Mouse (Mus musculus): ENCODE data around the gene Dcbld1.

The Dcbld1 gene

DNA sequence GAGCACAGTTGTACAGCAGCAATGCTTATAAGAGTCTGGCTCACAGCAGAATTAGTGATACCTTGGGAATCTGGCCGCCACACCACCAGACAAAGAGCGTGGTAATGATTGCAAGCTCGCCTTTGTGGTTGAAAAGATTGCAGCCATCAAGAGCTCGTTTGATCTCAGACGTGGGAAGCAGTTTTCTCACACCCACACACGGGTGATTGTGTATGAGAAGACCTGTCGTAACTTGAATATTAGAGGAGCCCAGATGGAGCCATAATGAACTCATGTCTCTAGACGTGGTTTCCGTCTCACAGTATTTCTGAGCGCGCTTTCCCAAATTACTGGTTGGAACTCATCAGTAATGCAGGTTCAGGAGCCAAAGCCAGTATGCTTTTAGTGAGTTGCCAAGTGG lies 20.0 kb downstream of the Dcbld1 start:
- Histone ChIP-seq H3K4me3 (replicated peaks; ENCODE audit: low read length) (no peak overlapping the region), H3K9me3 (ENCODE audit: low read length) (peaks cover 7% of the 10 kb centered on the region), H3K4me1 (replicated peaks; ENCODE audit: low read depth, low read length) (peaks cover 67% of the 10 kb centered on the region), H3K36me3 (ENCODE audit: insufficient read depth, low read length) (peaks cover 11% of the 10 kb centered on the region), H3K27me3 (ENCODE audit: insufficient read depth, low read length) (no peaks in the 10 kb centered on the region)
- no peak for TF ChIP-seq POU5F1 (IDR thresholded peaks at IDR 0.05; ENCODE audit: borderline replicate concordance, low read length)
- no peak for TF ChIP-seq CTCF (conservative IDR thresholded peaks at IDR 0.05; ENCODE audit: low read length)
- TF ChIP-seq NANOG (IDR thresholded peaks at IDR 0.05; ENCODE audit: borderline replicate concordance, low read length), result peak; percentile 52; the same call in 1 of the 2 replicates

DNA sequence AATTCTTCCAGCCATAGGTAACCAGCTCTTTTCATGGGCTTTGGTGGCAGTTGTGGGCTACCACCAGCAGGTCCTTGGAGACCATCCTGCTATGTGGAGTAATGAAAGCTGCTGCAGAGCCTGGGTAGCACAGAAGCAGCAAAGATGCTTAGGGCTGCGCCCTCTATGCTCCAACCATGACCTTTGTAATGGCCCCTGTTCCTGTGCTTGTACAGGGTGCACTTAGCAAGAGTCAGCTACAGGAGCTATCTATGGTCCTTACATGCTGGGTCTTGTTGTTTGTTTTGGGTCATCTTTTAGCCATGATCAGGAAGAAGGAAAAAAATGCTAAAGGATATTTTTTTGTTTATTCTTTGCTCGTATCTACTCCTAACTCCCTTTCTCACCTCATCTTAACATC lies 24.3 kb downstream of the Dcbld1 start:
- Histone ChIP-seq H3K9me3 (ENCODE audit: low read length) (no peaks in the 10 kb centered on the region), H3K4me3 (replicated peaks; ENCODE audit: low read length) (no peak overlapping the region), H3K27me3 (ENCODE audit: insufficient read depth, low read length) (no peaks in the 10 kb centered on the region), H3K4me1 (replicated peaks; ENCODE audit: low read depth, low read length) (peaks cover 72% of the 10 kb centered on the region), H3K36me3 (ENCODE audit: insufficient read depth, low read length) (peaks cover 14% of the 10 kb centered on the region)
- TF ChIP-seq CTCF (conservative IDR thresholded peaks at IDR 0.05; ENCODE audit: low read length) (no peak), POU5F1 (IDR thresholded peaks at IDR 0.05; ENCODE audit: borderline replicate concordance, low read length) (no peak), NANOG (IDR thresholded peaks at IDR 0.05; ENCODE audit: borderline replicate concordance, low read length) (no peak)

DNA sequence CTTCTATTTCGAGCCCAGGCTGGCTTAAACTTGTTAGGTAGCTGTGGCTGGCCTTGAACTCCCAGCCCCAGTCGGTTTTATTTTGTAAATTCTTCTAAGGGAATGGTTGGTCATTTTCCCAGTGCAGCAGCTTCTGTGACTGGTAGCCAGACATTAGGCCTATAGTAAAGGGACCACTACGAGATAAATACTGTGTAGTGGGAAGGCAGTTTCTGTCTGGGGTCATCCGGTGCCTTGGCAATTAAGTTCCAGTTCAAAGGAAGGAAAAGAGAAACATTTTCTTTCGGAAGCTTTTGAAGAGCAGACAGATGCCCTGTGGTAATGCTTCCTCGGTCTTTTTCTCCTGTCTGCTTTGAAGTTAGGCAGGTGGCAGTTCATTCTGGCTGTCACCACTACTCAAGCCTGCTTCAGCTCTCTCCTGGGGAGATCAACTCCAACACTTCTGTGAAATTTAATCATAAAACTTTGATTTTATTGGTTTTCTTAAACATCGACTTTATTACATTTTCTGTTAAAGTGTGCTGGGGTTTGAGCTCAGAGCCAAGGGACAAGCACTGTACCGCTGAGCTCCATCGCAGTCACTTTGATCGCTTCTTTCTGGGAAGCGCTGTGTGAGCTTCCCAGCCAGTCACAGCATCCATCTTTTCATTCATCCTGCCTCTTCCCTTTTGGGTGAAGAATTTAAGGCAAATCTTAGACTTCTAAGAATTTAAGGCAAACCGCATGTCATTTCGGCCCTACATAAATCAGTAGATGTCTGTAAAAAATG lies 24.9 kb downstream of the Dcbld1 start:
- Histone ChIP-seq H3K4me1 (replicated peaks; ENCODE audit: low read depth, low read length) (peaks cover 72% of the 10 kb centered on the region), H3K4me3 (replicated peaks; ENCODE audit: low read length) (no peak overlapping the region), H3K36me3 (ENCODE audit: insufficient read depth, low read length) (peaks cover 17% of the 10 kb centered on the region), H3K9me3 (ENCODE audit: low read length) (no peaks in the 10 kb centered on the region), H3K27me3 (ENCODE audit: insufficient read depth, low read length) (no peaks in the 10 kb centered on the region)
- TF ChIP-seq CTCF (conservative IDR thresholded peaks at IDR 0.05; ENCODE audit: low read length) (no peak), NANOG (IDR thresholded peaks at IDR 0.05; ENCODE audit: borderline replicate concordance, low read length) (no peak), POU5F1 (IDR thresholded peaks at IDR 0.05; ENCODE audit: borderline replicate concordance, low read length) (no peak)

DNA sequence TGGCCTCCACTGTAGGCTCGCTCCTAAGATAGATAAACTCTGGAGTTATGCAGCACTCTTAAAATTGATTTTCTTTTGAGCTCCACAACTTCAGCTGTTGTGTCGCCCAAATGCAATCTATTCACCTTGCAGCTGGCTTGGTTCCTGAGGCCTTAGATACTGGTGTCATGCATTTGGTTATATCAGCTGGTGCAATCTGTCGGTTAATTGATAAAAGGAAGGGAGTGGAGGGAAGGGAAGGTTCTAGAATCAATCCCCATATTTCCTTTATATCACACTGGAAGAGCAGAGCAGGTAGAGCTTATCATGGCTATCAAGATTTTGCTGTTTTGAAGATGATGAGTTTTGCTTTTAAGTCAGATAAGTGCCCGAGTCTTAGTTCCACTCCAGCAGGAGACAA lies 26.8 kb downstream of the Dcbld1 start:
- H3K4me3 ChIP-seq (replicated peaks; ENCODE audit: low read length), result no peak overlapping the region
- H3K4me1 ChIP-seq (replicated peaks; ENCODE audit: low read depth, low read length), result peaks cover 63% of the 10 kb centered on the region
- H3K36me3 ChIP-seq (ENCODE audit: insufficient read depth, low read length), result peaks cover 30% of the 10 kb centered on the region
- no peaks in the 10 kb centered on the region for H3K27me3 ChIP-seq (ENCODE audit: insufficient read depth, low read length)
- H3K9me3 ChIP-seq (ENCODE audit: low read length), result 0 out of 2 replicates have a peak, but pooled peaks cover 2% of the 10 kb centered on the region
- TF ChIP-seq NANOG (IDR thresholded peaks at IDR 0.05; ENCODE audit: borderline replicate concordance, low read length) (no peak), POU5F1 (IDR thresholded peaks at IDR 0.05; ENCODE audit: borderline replicate concordance, low read length) (no peak), CTCF (conservative IDR thresholded peaks at IDR 0.05; ENCODE audit: low read length) (no peak)

DNA sequence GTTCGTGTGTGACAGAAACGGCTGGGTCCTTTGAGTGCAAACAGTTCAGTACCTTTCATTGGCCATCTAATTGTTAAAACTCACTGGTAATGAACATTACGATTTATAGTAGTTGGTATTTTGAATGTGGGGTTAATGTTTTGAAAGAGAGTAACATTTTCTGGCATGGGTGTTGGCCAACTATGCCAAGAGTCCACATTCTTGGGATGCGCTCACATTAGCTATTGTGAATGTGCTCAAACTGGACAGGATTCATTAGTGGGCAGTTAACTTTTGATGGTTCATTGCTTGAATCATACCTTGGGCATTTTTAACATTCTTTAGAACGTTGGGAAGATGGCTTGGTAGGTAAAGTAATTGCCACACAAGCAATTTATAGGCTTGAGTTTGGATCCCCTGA lies 30.7 kb downstream of the Dcbld1 start:
- H3K36me3 ChIP-seq (ENCODE audit: insufficient read depth, low read length), result peaks cover 60% of the 10 kb centered on the region
- H3K27me3 ChIP-seq (ENCODE audit: insufficient read depth, low read length), result no peaks in the 10 kb centered on the region
- H3K4me1 ChIP-seq (replicated peaks; ENCODE audit: low read depth, low read length), result peaks cover 60% of the 10 kb centered on the region
- H3K9me3 ChIP-seq (ENCODE audit: low read length), result 0 out of 2 replicates have a peak, but pooled peaks cover 2% of the 10 kb centered on the region
- H3K4me3 ChIP-seq (replicated peaks; ENCODE audit: low read length), result no peak overlapping the region
- TF ChIP-seq NANOG (IDR thresholded peaks at IDR 0.05; ENCODE audit: borderline replicate concordance, low read length) (no peak), POU5F1 (IDR thresholded peaks at IDR 0.05; ENCODE audit: borderline replicate concordance, low read length) (no peak), CTCF (conservative IDR thresholded peaks at IDR 0.05; ENCODE audit: low read length) (no peak)

DNA sequence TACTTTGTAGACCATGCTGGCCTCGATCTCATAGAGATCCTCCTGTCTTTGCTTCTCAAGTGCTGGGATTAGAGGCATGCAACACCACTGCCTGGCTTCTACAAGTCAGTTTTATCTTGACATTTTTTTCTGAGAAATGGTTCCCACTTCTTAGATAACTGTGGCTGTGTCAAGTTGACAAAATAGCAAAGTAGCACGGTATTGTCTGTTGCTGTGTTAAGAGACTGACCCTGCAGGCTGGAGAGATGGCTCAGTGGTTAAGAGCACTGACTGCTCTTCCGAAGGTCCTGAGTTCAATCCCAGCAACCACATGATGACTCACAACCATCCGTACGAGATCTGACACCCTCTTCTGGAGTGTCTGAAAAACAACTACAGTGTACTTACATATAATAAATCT lies 35.5 kb downstream of the Dcbld1 start:
- no peak for TF ChIP-seq NANOG (IDR thresholded peaks at IDR 0.05; ENCODE audit: borderline replicate concordance, low read length)
- TF ChIP-seq CTCF (conservative IDR thresholded peaks at IDR 0.05; ENCODE audit: low read length), result no peak
- TF ChIP-seq POU5F1 (IDR thresholded peaks at IDR 0.05; ENCODE audit: borderline replicate concordance, low read length), result no peak
- no peak overlapping the region for H3K4me3 ChIP-seq (replicated peaks; ENCODE audit: low read length)
- H3K27me3 ChIP-seq (ENCODE audit: insufficient read depth, low read length), result no peaks in the 10 kb centered on the region
- peaks cover 13% of the 10 kb centered on the region for H3K9me3 ChIP-seq (ENCODE audit: low read length)
- H3K36me3 ChIP-seq (ENCODE audit: insufficient read depth, low read length), result peaks cover 65% of the 10 kb centered on the region
- H3K4me1 ChIP-seq (replicated peaks; ENCODE audit: low read depth, low read length), result peaks cover 54% of the 10 kb centered on the region

DNA sequence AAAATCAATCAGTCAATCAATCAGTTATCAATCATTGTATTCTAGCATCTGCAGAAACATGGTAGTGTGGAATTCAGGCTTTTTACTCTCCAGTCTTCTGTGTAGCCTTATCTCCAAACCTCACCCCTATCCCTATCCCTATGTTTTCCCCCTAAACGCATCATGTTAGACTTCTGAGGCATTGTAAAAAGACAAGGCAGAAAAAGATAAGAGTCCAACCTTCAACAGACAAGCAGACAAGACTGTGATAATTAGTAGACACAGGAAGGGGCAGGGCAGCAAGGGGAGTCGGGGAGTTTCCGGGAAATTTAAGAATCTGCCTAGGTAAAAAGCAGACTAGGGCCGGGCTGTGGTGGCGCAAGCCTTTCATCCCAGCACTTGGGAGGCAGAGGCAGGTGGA lies 38.0 kb downstream of the Dcbld1 start:
- peaks cover 40% of the 10 kb centered on the region for H3K36me3 ChIP-seq (ENCODE audit: insufficient read depth, low read length)
- TF ChIP-seq POU5F1 (IDR thresholded peaks at IDR 0.05; ENCODE audit: borderline replicate concordance, low read length) (no peak), CTCF (conservative IDR thresholded peaks at IDR 0.05; ENCODE audit: low read length) (no peak), NANOG (IDR thresholded peaks at IDR 0.05; ENCODE audit: borderline replicate concordance, low read length) (no peak)
- H3K27me3 ChIP-seq (ENCODE audit: insufficient read depth, low read length), result no peaks in the 10 kb centered on the region
- H3K9me3 ChIP-seq (ENCODE audit: low read length), result peaks cover 11% of the 10 kb centered on the region
- peaks cover 74% of the 10 kb centered on the region for H3K4me1 ChIP-seq (replicated peaks; ENCODE audit: low read depth, low read length)
- H3K4me3 ChIP-seq (replicated peaks; ENCODE audit: low read length), result no peak overlapping the region

DNA sequence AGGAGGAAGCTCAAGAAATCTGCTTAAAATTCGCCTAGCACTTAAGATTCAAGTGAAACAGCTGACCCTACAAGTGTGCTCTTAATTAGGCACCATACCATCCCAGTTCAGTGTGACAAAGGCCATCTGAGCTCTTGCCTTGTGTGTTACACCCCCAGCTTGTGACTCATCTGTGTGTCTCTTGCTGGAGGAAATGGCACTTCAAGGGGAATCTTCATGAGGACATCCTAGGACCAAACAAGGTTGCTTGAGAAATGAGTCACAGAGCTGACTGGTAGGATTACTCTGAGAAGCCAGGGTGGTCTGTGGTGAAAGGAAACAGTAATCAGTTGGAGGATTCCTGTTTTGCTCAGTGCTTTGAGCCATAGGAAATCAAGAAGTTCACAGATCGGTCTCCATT lies 39.6 kb downstream of the Dcbld1 start:
- no peak for TF ChIP-seq POU5F1 (IDR thresholded peaks at IDR 0.05; ENCODE audit: borderline replicate concordance, low read length)
- TF ChIP-seq NANOG (IDR thresholded peaks at IDR 0.05; ENCODE audit: borderline replicate concordance, low read length), result peak; percentile 15; the same call in 1 of the 2 replicates

More for the DNA sequence above, 39.6 kb downstream of the Dcbld1 start:
- Histone ChIP-seq H3K4me1 (replicated peaks; ENCODE audit: low read depth, low read length) (peaks cover 83% of the 10 kb centered on the region), H3K4me3 (replicated peaks; ENCODE audit: low read length) (0 out of 2 replicates have a peak overlapping the region, but pooled peaks have one; percentile 18), H3K9me3 (ENCODE audit: low read length) (peaks cover 11% of the 10 kb centered on the region), H3K27me3 (ENCODE audit: insufficient read depth, low read length) (no peaks in the 10 kb centered on the region), H3K36me3 (ENCODE audit: insufficient read depth, low read length) (peaks cover 28% of the 10 kb centered on the region)
